Mouse (Mus musculus) cerebellum, adult 8-10 months (tissue): ENCODE measurements around the gene Slitrk4.

ENCODE experiments used
- DNase-seq: peaks from one replicate; pipeline ENCODE4 v3.0.0; 2022

The Slitrk4 gene

DNA sequence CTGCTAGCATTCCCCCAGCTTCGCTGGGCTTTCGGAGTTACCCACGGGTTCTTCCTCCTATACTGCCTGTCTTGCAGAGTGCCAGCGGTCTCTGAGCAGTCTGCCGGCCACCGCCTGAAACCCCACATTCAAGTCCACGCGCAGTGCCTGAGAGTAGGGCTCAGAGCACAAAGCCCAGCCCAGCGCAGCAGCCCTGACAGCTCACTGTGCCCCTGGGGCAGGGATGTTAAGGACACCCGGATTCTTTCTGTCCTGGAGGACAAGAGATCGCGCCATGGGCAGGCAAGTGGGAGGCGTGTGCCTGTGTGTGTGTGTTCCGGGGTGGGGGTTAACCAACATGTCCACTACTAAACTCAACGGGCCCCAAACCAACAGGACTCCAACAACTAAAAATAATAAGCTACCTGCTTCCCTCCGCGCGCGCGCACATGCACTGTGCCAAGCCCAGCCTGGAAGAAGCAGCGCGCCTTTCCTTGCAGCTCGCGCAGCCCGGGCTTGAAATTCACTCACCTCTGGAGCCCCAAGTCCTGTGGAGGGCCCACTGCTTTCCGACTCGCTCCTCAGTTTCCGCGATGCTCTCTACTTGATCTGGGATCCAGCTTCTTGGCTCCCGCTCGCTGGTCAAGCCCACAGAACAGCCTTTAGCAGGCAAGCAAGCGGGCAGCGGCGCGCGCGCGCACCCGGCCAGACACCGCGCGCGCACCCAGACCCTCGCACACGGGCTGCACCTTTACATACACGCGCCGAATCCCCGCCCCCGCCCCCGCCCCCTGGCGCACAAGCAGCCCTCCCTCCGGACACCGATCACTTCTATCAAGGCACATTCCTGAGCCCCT lies at the start of gene Slitrk4:
Gene Slitrk4, minus strand, starts transcription at position 707 of the 836 bp plus-strand sequence.
- peak; percentile 48 for DNase-seq

DNA sequence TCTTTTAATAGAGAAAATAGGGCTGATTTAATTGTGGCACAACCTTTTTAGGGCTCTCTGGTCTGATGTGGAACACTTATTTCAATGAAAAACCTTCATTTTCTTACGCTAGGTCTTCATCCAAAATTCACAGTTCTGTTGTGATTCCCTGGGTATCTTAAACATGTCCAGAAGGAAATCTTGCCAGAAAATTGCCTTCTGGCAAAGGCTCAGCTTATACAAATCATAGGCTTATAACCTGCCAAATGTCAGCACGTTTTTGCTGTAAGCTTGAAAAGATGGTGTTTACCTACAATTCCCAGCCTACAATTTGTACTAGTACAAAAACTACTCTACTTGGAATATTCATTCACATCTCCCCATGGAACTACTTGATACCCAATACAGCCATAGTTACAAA lies 42.7 kb upstream of the Slitrk4 start:
- DNase-seq = peak; percentile 17

DNA sequence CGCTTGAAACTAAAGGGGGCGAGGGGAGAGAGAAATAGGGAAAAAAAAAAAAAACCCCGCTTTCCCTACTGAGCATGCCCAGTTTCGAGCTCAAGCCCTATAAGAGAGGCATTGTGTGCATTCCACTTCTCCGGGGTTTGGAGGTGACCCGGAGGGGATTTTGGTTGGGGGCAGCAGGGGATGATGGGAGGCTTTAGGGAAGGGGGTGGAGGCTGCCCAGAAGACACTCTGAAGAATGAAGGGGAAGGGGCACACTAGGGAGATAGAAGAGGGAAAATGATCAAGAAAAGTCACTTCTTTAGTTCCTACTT lies 1.1 kb upstream of the Slitrk4 start:
- DNase-seq = no peak

- DNase-seq = peak; percentile 40
Observed at GRCm38 (mm10) chrX:64277126-64277990, 562 bp upstream of the Slitrk4 start.

DNA sequence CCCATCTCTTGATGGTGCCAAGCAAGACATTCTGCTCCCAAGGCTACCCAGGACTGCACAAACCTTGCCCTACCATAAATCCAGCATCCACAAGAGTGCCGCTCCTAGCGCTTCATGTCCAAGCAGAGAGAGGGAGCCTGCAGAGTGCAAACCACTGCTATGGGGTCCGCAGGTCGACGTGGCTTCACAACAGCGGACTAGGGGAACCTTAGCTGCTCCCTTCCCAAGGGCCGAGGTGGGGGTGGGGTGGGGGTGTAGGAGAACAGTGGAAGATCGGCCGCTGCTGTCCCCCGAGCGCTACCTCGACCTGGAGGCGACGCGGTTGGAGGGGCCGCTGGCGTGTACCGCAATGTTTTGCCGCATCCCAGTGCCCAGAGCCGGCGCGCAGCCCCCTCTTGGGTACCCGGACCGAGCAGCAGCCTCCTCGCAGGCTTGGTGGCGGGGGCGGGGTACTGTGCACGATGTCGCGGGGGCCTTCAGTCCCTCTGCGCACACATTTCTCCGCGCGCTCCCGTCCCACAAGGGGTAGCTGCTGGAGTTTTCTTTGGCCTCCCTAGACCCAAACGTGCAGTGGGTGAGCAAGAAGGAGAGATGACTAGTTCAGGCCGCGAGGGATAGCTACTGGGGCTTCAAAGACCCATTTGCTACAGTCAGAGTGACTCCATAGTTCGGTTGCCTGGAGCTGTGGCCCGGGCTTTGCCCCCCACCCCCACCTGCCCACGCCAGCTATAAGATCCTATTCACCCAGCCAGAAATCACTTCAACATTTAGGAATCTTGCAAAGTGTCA lies 1.1 kb downstream of the Slitrk4 start:
- DNase-seq = peak; percentile 41

- DNase-seq = no peak
Observed at GRCm38 (mm10) chrX:64263481-64263880, 13.3 kb downstream of the Slitrk4 start.
